Mouse (Mus musculus) thymus, postnatal 36 days (tissue): ENCODE measurements around the gene Kcnh2.

ENCODE experiments used
- DNase-seq, 2 experiments: peaks; one replicate each; pipeline ENCODE4 v3.0.0; 2022; ENCODE audit warnings: mixed read lengths in 2 of 2

Gene Kcnh2

DNA sequence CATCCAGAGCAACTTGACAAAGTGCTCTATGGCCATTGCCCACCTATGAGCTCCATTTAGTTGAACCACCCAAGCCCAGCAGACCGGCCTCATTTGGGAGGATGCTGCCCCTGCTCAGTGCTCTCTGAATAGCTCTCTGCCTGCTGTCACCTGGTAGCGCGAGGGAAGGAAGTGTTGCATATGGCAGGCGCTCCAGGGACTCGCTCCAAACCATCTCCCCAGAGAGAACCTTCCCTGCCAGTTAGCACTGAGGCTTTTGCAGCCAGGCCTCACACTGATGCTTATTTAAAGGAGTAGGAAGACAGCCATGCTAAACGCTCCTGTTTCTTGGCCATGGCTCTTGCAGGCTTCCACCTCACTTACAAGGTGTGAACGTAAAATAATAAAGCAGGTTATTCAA lies 42.8 kb downstream of the Kcnh2 start:
- DNase-seq = no peak

DNA sequence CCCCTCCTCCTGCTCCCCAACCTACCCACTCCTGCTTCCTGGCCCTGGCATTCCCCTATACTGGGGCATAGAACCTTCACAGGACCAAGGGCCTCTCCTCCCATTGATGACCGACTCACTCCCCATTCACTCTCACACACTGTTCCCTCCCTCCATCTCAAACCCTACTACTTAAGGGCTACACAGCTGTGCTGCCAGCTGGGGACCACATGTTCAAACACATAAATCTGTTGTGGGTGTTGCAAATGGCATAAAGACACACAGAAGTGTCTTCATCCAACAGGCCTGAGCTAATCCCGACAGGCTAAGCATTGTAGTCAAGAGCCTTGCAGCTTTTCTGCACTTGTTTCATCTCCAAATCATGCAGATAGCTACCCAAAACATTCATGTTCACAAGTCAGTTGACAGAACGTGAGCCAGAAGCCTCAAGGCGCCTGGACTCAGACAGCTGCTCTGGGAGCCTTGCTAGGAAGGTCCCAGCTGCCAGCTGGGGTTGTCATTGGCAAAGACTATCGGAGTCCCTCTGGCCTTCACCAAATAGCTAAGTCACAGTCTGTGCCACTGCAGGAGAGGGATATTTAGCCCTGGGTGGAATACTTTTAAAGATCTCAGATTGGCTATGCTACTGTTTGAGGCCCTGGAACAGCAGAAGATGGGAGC lies 44.2 kb downstream of the Kcnh2 start:
- DNase-seq = no peak

DNA sequence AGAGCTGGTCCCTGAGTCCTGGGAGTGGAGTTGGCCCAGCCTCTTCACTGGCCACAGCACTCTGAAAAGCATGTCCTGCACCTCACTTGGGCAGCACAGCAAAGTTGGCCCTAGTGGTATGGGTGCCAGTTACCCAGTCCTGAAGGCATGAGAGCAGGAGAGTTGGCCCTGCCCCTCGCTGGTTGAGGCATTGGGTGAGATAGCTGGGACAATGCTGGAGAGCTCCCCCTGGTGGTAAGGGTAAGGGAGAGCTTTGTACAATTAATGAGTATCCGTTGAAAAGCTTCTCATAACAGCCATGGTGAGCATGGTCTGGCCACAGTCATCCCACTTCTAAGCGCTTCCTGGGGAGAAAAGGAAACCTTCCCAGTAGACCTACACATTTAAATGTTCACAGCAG lies 48.2 kb downstream of the Kcnh2 start:
- peak; percentile 16 to 23 for DNase-seq

DNA sequence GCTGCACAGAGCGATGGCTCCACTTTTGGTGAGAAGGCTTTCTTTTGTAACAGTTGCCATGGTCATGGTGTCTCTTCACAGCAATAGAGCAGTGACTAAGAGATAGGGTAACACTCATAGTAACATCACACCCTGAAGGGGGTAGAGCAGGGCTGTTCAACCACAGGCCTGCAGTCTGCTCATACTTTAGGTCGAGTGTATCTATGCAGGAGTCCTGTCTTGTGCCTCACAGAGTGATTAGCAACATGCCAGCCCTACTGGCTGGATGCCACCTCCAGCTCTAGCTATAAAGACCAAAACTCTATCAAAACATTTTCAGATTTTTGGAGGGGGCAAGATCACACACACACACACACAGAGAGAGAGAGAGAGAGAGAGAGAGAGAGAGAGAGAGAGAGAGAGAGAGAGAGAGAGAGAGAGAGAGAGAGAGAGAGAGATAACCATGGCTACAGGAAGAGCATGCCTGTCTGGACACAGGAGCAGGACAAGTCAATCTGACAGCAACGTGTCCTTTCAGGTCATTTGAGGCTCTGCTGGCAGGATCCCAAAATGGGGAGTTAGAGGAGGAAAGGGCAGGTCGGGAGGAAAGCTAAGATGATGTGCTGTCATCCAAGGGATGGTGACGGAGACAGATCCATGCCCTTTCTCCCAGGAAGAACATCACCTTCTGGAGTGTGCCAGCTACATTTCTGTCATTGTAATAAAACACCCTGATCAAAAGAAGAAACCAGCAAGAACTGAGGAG lies 51.4 kb downstream of the Kcnh2 start:
- no peak for DNase-seq

DNA sequence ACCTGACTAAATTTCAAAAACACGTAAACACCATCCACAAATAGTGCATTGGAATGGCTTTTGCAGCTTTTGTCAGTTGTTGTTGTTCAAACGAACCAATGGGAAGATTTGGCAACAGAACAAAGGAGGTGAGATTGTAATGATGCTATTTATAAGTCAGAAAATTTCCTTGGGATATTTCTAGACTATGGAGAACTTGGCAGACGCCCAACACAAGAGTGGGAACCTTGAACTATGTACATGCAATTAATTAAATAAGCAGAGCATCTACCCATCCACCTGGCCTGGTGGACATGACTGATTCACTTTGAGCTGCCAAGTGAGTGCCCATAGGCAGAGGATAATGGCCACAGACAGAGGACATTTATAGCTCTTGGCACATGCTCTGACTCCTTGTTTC lies 59.5 kb downstream of the Kcnh2 start:
- DNase-seq = no peak

DNA sequence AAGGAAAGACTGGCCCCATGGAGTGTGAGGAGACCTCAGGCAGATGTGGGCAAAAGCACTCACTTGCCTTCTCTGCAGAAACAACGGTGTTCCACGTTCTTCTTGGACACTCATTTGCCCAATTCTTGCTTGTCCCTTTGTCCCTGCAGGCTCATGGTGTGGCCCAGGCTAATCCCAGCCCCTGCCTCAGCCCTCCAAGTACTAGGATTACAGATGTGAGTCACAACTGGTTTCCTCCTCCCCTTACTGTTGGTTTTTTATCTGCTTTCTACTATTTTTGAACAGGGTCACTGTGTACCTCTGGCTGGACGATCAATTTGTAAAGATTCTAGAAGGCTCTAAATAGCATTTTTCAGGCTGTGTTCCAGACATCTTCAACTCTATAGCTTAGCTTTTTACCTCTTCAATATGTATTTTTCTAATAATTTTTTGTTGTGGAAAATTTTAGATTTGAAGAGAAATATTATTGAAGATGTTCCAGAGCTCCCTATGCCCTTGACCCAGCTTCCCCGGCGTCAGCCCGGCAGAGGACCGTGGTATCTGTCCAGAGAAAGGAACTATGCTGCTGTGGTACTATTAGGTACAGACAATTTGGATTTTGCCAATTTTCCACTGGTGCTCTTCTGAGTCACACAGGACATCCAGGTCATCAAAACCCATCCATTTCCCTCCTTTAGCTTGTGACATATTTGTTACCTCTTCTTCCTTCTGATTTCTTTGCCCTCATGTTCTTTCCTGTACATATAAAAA lies 65.0 kb downstream of the Kcnh2 start:
- DNase-seq = no peak

DNA sequence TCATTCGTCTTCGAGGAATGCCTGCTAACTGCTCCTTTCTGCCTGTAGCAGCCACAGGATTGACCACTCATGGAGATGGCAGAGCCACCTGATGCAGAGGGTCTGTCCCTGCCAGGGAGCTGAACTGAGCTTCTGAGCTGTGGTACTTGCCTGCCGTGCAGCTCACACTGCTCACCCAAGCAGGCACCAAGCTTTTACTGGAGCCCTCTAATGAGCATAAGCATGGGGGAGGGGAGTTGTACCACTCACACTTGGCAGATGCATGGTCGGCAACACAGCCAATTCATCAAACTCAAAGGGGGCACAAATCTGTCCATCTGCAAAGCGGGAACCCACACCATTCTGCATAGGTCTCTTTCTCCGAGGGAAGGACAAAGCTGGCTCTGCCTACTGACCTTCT lies 67.3 kb downstream of the Kcnh2 start:
- no peak for DNase-seq

DNA sequence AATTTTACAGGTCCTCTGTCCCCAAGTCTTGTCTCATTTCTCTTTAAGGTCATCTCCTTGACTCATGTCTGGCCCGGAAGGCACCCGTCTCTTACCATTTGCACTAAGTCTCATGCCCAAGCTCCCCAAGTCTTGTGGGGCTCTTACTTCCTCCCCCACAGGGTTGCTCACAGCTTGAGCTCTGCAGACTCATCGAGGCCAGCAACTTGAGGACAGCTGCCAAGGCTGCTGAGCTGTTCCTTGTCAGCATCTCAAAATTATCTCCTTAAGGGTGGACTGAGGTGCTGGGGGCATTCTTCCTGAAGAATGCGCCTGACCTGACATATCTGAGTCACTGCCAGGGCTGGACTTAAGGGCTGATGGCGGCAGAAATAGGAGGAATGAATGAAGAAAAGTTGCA lies 68.2 kb downstream of the Kcnh2 start:
- DNase-seq = no peak

DNA sequence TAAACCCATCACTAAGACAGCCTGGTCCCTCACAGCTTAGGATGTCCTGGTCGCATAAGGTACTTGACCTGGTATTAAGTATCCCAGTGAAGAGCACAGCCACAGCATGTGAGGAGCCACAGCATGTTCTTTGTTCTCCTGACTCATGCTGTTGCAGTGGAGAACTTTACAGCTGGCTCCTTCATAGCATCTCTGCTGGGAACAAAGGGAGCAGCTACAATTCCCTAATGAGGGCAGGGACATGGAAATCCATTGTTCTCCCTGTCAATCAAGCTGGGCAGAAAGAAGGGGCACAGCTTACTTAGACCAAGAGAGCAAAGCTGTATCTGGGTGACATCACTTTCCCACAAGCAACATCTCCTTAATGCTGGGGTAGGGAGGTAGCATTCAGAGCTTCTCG lies 70.9 kb downstream of the Kcnh2 start:
- no peak for DNase-seq

DNA sequence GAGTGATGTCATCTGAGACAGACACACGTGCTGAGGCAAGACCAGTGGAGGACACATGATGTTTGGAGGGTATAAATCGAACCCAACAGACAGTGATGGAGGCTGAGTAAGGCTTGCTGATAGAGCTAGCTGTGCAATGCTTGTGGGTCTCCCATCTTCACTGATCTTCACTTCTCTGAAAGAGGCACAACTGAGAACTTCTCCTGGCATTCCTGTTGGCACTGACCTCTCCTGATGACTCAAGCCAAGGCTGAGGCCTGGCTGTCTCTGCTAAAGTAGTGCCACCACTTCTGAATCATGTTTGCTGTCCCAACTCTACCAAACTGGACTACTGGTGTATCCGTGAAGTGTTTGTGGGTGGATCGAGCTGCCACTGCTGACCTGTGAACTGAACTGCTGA lies 71.9 kb downstream of the Kcnh2 start:
- DNase-seq = no peak

DNA sequence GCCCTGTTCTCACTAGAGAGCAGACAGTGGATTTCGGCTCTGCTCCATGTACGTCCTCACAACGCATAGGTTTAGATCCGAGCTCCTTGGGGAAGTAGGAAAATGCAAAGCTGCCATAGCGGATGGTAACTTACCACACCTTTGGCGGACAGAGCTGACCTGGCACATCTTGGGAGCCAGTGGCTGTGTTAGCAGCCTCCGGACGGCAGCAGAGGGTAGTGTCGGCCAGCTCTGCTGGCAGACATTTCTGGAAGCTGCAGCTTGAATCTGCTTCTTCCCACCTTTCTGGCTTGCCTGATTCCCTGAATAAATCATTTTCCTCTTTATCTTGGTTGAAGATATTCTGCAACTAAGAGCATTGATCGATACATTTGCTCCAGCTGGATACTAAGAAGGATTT lies 73.2 kb downstream of the Kcnh2 start:
- DNase-seq = no peak

DNA sequence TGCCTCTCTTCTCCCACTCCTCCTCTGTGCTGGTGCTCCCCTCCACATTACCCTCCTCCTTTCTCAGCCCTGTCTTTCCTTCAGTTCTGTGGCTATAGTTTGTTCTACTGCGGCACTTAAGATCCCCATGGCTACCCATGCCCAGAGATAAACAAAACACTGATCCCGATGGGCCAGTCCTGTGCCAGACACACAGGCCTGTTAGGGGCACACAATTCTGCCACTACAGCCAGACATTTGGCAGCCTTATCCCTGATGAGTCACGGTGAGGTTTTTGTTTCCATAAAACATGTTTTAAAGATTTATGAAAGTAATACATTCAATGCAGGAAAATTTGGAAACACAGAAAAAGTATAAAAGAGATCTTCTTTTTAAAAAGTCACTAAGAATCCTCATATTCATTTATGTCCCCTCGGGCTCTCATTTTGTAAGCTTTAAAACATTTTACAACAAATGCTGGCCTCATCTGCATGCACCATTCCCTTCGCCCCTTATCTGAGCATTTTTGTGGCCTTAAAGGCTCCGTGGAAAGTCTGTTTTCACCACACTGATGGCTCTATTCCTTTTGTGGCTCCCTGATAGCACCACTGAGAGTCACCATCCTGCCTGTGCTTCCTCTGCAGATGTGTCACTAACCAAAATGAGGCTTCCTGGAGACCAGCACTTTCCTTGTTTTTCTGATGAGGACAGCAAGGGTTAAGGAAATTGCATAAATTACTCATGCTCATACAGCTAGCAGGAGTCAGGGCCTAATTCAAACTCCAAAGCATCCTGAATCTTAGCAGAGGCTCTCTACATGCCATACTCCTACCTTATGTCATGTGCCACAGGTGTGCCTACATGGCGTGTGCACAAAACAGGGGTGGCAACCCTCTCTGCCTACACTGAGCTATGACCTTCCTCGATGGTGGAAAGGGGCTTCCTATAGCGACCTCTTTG lies 77.5 kb downstream of the Kcnh2 start:
- DNase-seq = no peak

DNA sequence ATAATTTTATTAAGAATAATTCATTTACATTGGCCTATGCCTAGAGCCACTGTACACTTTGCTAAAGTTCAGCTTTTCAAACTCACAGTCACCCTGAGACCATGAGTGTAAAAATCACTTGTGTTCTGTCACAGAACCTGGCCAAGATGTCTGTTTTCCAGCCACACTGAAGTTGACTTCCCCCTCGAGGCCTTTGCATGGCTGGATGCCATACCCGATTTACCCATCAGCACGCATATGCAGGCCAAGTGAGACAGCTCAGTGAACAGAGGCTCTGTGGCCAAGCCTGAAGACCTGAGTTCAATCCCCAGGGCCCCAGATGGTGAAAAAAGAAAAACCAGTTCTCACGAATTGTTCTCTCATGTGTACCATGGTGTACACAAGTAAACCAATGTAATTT lies 80.5 kb downstream of the Kcnh2 start:
- DNase-seq = no peak
